Mouse (Mus musculus) erythroid progenitor cell, adult 5-6 weeks (primary cell): ENCODE measurements around the gene Gm8206. TPM values are rescaled to one million over a fixed set of nuclear protein-coding genes. Genes with fewer than 3 reads are reported as not detected.
"Not testable (repeated sequence)": the region's sequence is repeated elsewhere in the genome, so short reads cannot be mapped to it uniquely, and the experiment has no call there.

Source experiments
- ATAC-seq: replicated peaks from 2 replicates; pipeline ENCODE4 v1.8.0; 2016; ENCODE audit warnings: moderate number of reproducible peaks, mild to moderate bottlenecking, moderate TSS enrichment, inconsistent platforms; ENCODE audit not compliant: poor library complexity, low FRiP score, severe bottlenecking
- total RNA-seq, 2 experiments: library from RNA; stranded (forward) in 1 of 2; stranded (reverse) in 1 of 2; fragments of 150-400 nt in 1 of 2; fragments of 186-747, 209-891 nt in 1 of 2; gene quantifications; 2 replicates each; pipeline versions ENCODE4 v1.2.3 to v1.2.4; 2015 to 2017; ENCODE audit warnings: low replicate concordance in 2 of 2

Gene Gm8206
- total RNA-seq (2015; ENCODE audit: low replicate concordance) (not detected in 2 replicates), total RNA-seq (2017; ENCODE audit: low replicate concordance) (not detected in 2 replicates)

GRCm38 (mm10) chr14:6093842-6094241, at the start of gene Gm8206:
Gene Gm8206, minus strand, starts transcription at chr14:6093942.
- not testable (repeated sequence) for ATAC-seq

- not testable (repeated sequence) for ATAC-seq
These were observed 32.0 kb upstream of the Gm8206 start, which contains the start of gene Gm3476 for GRCm38 (mm10) chr14:6125707-6126106. Gene Gm3476, minus strand, starts transcription at chr14:6125807.

- ATAC-seq: not testable (repeated sequence)
These were observed 14.7 kb upstream of the Gm8206 start, which contains the start of gene Gm3468 for GRCm38 (mm10) chr14:6108272-6108925. Gene Gm3468, minus strand, starts transcription at chr14:6108665.

- not testable (repeated sequence) for ATAC-seq
These were observed 13.8 kb upstream of the Gm8206 start for GRCm38 (mm10) chr14:6107500-6107899.

GRCm38 (mm10) chr14:6058167-6058566, 35.6 kb downstream of the Gm8206 start, which contains the start of gene Gm6337:
Gene Gm6337, minus strand, starts transcription at chr14:6058267.
- ATAC-seq: not testable (repeated sequence)

GRCm38 (mm10) chr14:5987136-5987535, 106.6 kb downstream of the Gm8206 start:
- not testable (repeated sequence) for ATAC-seq

- not testable (repeated sequence) for ATAC-seq
These were observed 114.7 kb downstream of the Gm8206 start, which contains the start of gene Gm3453 for GRCm38 (mm10) chr14:5979037-5979436. Gene Gm3453, minus strand, starts transcription at chr14:5979137.

Other genes with a start within 250 kb of the Gm8206 start
- gene Gm8237, start 213.6 kb downstream of the Gm8206 start, total RNA-seq (2015; ENCODE audit: low replicate concordance): not detected in 2 replicates
- not detected in 2 replicates for gene Gm8237, start 213.6 kb downstream of the Gm8206 start, total RNA-seq (2017; ENCODE audit: low replicate concordance)
- not detected in 2 replicates for gene Gm3248, start 132.2 kb downstream of the Gm8206 start, total RNA-seq (2015; ENCODE audit: low replicate concordance)
- not detected in 2 replicates for gene Gm3248, start 132.2 kb downstream of the Gm8206 start, total RNA-seq (2017; ENCODE audit: low replicate concordance)
- not detected in 2 replicates for gene Gm3453, start 114.8 kb downstream of the Gm8206 start, total RNA-seq (2015; ENCODE audit: low replicate concordance)
- gene Gm3453, start 114.8 kb downstream of the Gm8206 start, total RNA-seq (2017; ENCODE audit: low replicate concordance): not detected in 2 replicates
- gene Gm6337, start 35.7 kb downstream of the Gm8206 start, total RNA-seq (2015; ENCODE audit: low replicate concordance): not detected in 2 replicates
- gene Gm6337, start 35.7 kb downstream of the Gm8206 start, total RNA-seq (2017; ENCODE audit: low replicate concordance): not detected in 2 replicates
- not detected in 2 replicates for gene Gm3468, start 14.7 kb upstream of the Gm8206 start, total RNA-seq (2015; ENCODE audit: low replicate concordance)
- gene Gm3468, start 14.7 kb upstream of the Gm8206 start, total RNA-seq (2017; ENCODE audit: low replicate concordance): 0.45 TPM in 1 of 2 replicates, not detected in the other
- not detected in 2 replicates for gene Gm3476, start 31.9 kb upstream of the Gm8206 start, total RNA-seq (2015; ENCODE audit: low replicate concordance)
- gene Gm3476, start 31.9 kb upstream of the Gm8206 start, total RNA-seq (2017; ENCODE audit: low replicate concordance): not detected in 2 replicates
- not detected in 2 replicates for gene Gm21560, start 125.3 kb upstream of the Gm8206 start, total RNA-seq (2015; ENCODE audit: low replicate concordance)
- gene Gm21560, start 125.3 kb upstream of the Gm8206 start, total RNA-seq (2017; ENCODE audit: low replicate concordance): not detected in 2 replicates
- gene Gm3411, start 193.3 kb upstream of the Gm8206 start, total RNA-seq (2015; ENCODE audit: low replicate concordance): not detected in 2 replicates
- gene Gm3411, start 193.3 kb upstream of the Gm8206 start, total RNA-seq (2017; ENCODE audit: low replicate concordance): not detected in 2 replicates
- not detected in 2 replicates for gene Gm21103, start 210.9 kb upstream of the Gm8206 start, total RNA-seq (2015; ENCODE audit: low replicate concordance)
- not detected in 2 replicates for gene Gm21103, start 210.9 kb upstream of the Gm8206 start, total RNA-seq (2017; ENCODE audit: low replicate concordance)
- not detected in 2 replicates for gene Gm3618, start 249.7 kb upstream of the Gm8206 start, total RNA-seq (2015; ENCODE audit: low replicate concordance)
- gene Gm3618, start 249.7 kb upstream of the Gm8206 start, total RNA-seq (2017; ENCODE audit: low replicate concordance): not detected in 2 replicates